Mouse (Mus musculus): ENCODE measurements at regions not wholly inside any gene's neighbourhood (a gene's known extent, or its start where the extent isn't known, plus 50 kb on each side); places are given as distances from the start of the nearest gene placed in this dataset.

DNA sequence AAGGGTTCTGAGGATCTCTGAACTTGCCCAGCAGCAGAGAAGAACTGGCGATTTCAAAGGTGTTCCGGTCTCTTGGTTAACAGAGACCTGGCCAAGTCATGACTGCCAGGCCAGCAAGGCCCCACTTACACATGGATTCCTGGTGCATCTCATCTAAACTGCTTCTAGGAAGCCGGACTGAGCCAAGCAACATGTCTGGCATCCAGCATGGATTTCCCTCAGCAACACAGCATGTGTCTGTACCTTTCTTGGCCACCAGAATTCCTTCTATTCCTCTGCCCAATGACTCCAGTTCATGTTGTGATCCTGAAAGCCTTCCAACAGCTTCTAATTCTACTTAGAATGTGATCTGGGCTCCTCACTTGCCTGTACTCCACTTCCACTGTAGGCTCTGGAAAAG is 50.0 kb upstream of the Cdon start:
- Histone ChIP-seq H3K4me1 (ENCODE audit: control insufficient read depth, insufficient read depth, low read length) (peaks cover 8% of the 10 kb centered on the region), H3K27ac (ENCODE audit: insufficient read depth, low read length) (no peak overlapping the region), H3K4me3 (ENCODE audit: insufficient read depth, low read length) (no peak overlapping the region)
- TF ChIP-seq CTCF (IDR thresholded peaks at IDR 0.05; ENCODE audit: borderline replicate concordance, insufficient read depth, low read length): no peak
- TF ChIP-seq POLR2A (IDR thresholded peaks at IDR 0.05; ENCODE audit: low read depth, low read length): no peak
